Mouse (Mus musculus) neural tube, embryonic 14.5 days (tissue): Measurements from ENCODE around the gene Lrch1. TPM values are rescaled to one million over a fixed set of nuclear protein-coding genes. Genes with fewer than 3 reads are reported as not detected.
A peak's percentile ranks its signal among the peaks of the same experiment; 100 is the strongest.

Experiments used
- ATAC-seq: fragments of 200-750 bp; cut with Nextera tagmentation; 2 replicates; pipeline ENCODE4 v1.8.0; 2017; ENCODE audit warnings: low read depth, mild to moderate bottlenecking, moderate TSS enrichment, moderate library complexity
- H3K27ac ChIP-seq: fragments of 300-500 bp; sonication (generic); 2 replicates; pipeline ENCODE4 v1.5.1; 2014; ENCODE audit warnings: low read depth, mild to moderate bottlenecking, control low read depth, low read length, moderate library complexity, mixed read lengths
- H3K27me3 ChIP-seq: fragments of 300-500 bp; sonication (generic); 2 replicates; pipeline ENCODE4 v1.6.1; 2014; ENCODE audit warnings: low read length; ENCODE audit not compliant: control insufficient read depth, insufficient read depth
- H3K36me3 ChIP-seq: fragments of 300-500 bp; sonication (generic); 2 replicates; pipeline ENCODE4 v1.6.1; 2014; ENCODE audit warnings: low read length, mixed read lengths; ENCODE audit not compliant: control insufficient read depth, insufficient read depth
- H3K4me1 ChIP-seq: fragments of 300-500 bp; sonication (generic); 2 replicates; pipeline ENCODE4 v1.6.1; 2014; ENCODE audit warnings: low read length; ENCODE audit not compliant: control insufficient read depth, insufficient read depth
- H3K4me2 ChIP-seq: fragments of 300-500 bp; sonication (generic); 2 replicates; pipeline ENCODE4 v1.6.1; 2014; ENCODE audit warnings: mild to moderate bottlenecking, low read depth, low read length, control low read depth
- H3K4me3 ChIP-seq: fragments of 300-500 bp; sonication (generic); 2 replicates; pipeline ENCODE4 v1.5.1; 2014; ENCODE audit warnings: low read depth, low read length, control low read depth, mixed read lengths
- H3K9ac ChIP-seq: fragments of 300-500 bp; sonication (generic); replicated peaks from 2 replicates; pipeline ENCODE4 v1.6.1; 2014; ENCODE audit warnings: low read depth, mild to moderate bottlenecking, control low read depth, low read length, mixed read lengths
- H3K9me3 ChIP-seq: fragments of 300-500 bp; sonication (generic); 2 replicates; pipeline ENCODE4 v1.6.1; 2016; ENCODE audit warnings: low read length; ENCODE audit not compliant: control insufficient read depth
- WGBS: fragments of 180-500 bp; shearing (Covaris S2); extraction: QIAGEN DNeasy Blood & Tissue Kit; methylation state at CpG from one replicate; pipeline ENCODE4 v1.1.7; 2014; 5-methylcytosine and 5-hydroxymethylcytosine counted together
- polyA plus RNA-seq: library from polyadenylated mRNA; unstranded; fragments of >200 nt; fragmentation: Nextera tagmentation; extraction: Ambion mirVana; gene quantifications from 2 replicates; pipeline ENCODE4 v1.2.1, GENCODE M21; 2014

The Lrch1 gene
- polyA plus RNA-seq, 1 experiment from 2014 or later: 21.7 TPM

DNA sequence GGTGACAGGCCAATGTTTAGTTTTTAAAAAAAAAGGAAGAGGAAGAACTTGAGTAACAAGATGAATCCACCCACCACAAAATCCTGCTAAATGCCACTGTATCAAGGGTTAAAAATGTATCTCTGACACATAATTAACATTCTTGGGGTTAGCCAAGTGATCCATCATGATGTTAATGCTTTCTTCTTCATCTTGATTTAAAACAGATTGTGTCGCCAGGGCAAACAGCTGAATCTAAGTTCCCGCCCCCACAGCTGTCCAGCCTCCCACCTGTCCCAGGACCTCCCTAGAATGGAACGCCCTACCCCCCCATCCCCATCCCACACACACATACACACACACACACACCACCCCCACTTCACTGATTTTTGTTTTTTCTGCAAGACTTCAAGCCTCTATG lies 64.9 kb downstream of the Lrch1 start:
- H3K4me2 ChIP-seq: no peak overlapping the region
- WGBS: 56% methylated on average over 3 of the region's 3 CpGs
- H3K27ac ChIP-seq: no peak overlapping the region
- H3K36me3 ChIP-seq: no peaks in the 10 kb centered on the region
- H3K4me3 ChIP-seq: no peak overlapping the region
- H3K9ac ChIP-seq: no peak overlapping the region
- H3K4me1 ChIP-seq: peaks cover 26% of the 10 kb centered on the region
- no peaks in the 10 kb centered on the region for H3K27me3 ChIP-seq
- H3K9me3 ChIP-seq: no peaks in the 10 kb centered on the region
- ATAC-seq: no peak

DNA sequence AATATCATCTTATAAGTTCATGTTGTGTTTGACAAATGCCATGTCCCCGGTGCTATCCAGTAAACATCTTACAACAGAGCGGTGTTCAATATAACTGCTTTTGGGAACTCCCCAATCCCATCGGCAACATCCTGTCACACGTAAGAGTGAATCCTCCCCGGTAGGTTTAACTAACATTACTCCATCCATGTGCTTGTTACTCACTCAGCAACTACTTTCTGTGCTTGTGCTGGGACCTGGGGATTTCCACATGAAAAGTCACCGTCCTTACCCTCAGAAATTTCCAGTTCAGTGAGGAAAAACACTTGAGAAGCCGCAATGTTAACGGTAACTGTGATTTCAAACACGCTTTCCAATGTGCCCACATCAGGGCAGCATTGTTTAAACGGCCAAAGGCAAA lies 66.8 kb downstream of the Lrch1 start:
- Histone ChIP-seq H3K36me3 (no peaks in the 10 kb centered on the region), H3K4me2 (no peak overlapping the region), H3K4me1 (peaks cover 15% of the 10 kb centered on the region), H3K9ac (no peak overlapping the region), H3K9me3 (no peaks in the 10 kb centered on the region), H3K27me3 (no peaks in the 10 kb centered on the region), H3K27ac (no peak overlapping the region), H3K4me3 (no peak overlapping the region)
- no peak for ATAC-seq
- WGBS: 67% methylated on average over 10 of the region's 10 CpGs

DNA sequence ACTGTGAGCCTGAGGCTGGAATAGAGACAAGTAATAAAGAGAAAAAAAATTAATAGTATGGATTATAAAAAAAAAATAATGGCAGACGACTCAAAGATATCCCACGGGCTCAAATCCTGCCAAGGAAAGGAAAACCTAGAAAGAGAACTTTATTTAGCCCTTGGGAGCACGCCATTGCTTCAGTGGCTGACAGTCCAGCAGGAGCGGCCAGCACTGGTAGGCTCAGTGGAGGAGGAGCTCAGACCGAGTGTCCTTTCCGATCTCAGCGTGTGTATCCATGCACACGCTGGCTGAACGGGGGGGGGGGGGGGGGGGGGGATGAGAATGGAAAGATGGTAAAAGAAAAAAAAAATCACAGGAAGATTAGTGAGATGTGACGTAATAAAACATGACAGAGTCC lies 68.2 kb downstream of the Lrch1 start:
- no peak overlapping the region for H3K27ac ChIP-seq
- 44% methylated on average over 10 of the region's 10 CpGs for WGBS
- no peaks in the 10 kb centered on the region for H3K9me3 ChIP-seq
- no peak for ATAC-seq
- H3K9ac ChIP-seq: no peak overlapping the region
- no peak overlapping the region for H3K4me2 ChIP-seq
- H3K27me3 ChIP-seq: no peaks in the 10 kb centered on the region
- peaks cover 9% of the 10 kb centered on the region for H3K4me1 ChIP-seq
- no peaks in the 10 kb centered on the region for H3K36me3 ChIP-seq
- H3K4me3 ChIP-seq: no peak overlapping the region

DNA sequence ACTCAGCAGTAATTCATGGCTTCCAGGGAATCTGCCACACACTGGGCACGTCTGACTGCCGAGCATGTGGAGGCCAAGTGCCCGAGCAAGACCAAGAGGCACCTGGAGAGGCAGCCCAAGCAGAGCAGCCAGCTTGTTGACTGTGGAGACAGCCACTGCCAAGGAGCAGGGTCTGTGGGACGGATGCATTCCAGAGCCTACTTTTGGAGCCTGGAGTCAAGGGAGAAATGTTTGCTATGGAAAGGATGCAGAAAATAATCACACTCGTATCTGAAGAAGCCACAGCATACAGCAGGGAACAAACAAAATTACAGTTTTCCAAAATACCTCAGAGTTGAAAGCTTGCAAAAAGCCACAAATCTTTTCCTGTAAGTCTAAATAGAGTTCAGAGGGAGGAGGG lies 70.4 kb downstream of the Lrch1 start:
- Histone ChIP-seq H3K4me1 (peaks cover 2% of the 10 kb centered on the region), H3K4me3 (no peak overlapping the region), H3K36me3 (no peaks in the 10 kb centered on the region), H3K27ac (no peak overlapping the region), H3K4me2 (no peak overlapping the region), H3K9ac (no peak overlapping the region), H3K9me3 (no peaks in the 10 kb centered on the region), H3K27me3 (no peaks in the 10 kb centered on the region)
- WGBS: 39% methylated on average over 5 of the region's 5 CpGs
- no peak for ATAC-seq

DNA sequence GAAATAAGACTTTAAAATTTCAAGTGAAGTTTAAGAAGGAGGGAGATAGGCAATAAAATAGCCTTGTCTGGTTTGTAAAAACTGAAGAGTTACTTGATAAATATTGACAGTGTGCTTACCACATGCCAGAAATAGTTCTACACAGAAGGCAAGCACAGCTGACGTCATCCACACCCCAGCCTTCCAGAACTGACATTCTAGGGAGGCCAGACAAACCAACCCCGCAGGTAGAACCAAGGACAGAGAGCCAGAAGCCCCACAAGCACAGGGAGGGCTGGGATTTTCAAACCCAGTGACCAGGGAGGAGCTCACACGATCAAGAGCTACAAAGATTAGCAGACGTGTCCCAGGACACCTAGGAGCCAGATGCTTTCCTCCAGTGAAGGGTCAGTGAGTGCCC lies 76.5 kb downstream of the Lrch1 start:
- no peak overlapping the region for H3K4me3 ChIP-seq
- H3K4me2 ChIP-seq: no peak overlapping the region
- H3K27me3 ChIP-seq: no peaks in the 10 kb centered on the region
- no peak overlapping the region for H3K27ac ChIP-seq
- ATAC-seq: no peak
- H3K9ac ChIP-seq: no peak overlapping the region
- no peaks in the 10 kb centered on the region for H3K36me3 ChIP-seq
- H3K9me3 ChIP-seq: no peaks in the 10 kb centered on the region
- 75% methylated on average over 4 of the region's 4 CpGs for WGBS
- peaks cover 11% of the 10 kb centered on the region for H3K4me1 ChIP-seq

DNA sequence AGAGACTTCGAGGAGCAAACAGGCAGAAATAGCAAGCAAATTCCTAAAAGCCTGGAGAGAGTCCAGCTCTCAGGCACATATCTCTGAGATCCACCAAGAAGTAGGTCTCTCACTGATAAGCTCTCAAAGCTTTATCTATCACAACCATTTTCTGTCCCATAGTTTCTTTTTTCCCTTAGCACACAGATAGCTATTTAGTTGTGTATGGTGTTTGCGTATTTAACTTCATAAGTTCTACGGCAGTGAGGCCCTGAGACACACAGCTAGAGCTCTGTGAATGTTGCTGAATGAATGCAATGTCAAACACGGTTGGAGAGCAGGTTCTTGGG lies 78.8 kb downstream of the Lrch1 start:
- WGBS: 85% methylated on average over 4 of the region's 4 CpGs

DNA sequence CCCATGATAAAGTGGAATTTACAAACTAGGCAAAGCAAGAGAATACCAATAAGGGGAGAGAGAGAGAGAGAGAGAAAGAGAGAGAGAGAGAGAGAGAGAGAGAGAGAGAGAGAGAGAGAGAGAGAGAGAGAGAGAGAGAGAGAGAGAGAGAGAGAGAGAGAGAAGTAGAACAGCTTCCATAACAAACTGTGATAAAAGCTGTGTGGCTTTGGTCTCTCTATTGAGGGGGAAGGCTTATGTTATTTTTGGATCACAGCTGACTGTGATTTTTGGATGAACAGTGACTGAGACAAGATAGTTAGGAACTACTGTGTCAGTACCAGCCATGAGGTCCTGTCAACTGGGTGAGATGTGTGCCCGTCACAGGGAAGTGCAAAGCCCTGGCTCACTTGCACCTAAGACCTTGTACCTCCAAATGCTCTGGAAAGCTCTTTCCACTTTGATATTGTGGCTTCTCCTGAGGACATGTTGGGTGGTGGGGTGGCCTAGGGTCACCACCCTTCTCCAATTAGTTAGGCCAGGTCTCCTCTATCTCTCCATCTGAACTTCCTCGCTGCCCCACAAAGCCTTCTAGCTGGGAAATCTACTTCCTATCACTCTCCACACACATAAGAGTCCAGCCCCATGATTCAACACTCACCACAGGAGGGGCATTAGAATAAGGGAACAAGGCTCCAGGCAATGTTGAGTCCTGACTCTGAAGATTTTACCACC lies 79.3 kb downstream of the Lrch1 start:
- Histone ChIP-seq H3K36me3 (no peaks in the 10 kb centered on the region), H3K9me3 (no peaks in the 10 kb centered on the region), H3K27me3 (no peaks in the 10 kb centered on the region), H3K9ac (no peak overlapping the region), H3K4me1 (peaks cover 18% of the 10 kb centered on the region), H3K27ac (no peak overlapping the region), H3K4me3 (no peak overlapping the region), H3K4me2 (no peak overlapping the region)
- 92% methylated on average over 2 of the region's 2 CpGs for WGBS
- no peak for ATAC-seq

More for the DNA sequence above, 78.8 kb downstream of the Lrch1 start:
- no peaks in the 10 kb centered on the region for H3K27me3 ChIP-seq
- H3K4me1 ChIP-seq: peaks cover 18% of the 10 kb centered on the region
- no peak overlapping the region for H3K9ac ChIP-seq
- H3K4me3 ChIP-seq: no peak overlapping the region
- no peaks in the 10 kb centered on the region for H3K9me3 ChIP-seq
- ATAC-seq: no peak
- H3K27ac ChIP-seq: no peak overlapping the region
- H3K4me2 ChIP-seq: no peak overlapping the region
- H3K36me3 ChIP-seq: no peaks in the 10 kb centered on the region

DNA sequence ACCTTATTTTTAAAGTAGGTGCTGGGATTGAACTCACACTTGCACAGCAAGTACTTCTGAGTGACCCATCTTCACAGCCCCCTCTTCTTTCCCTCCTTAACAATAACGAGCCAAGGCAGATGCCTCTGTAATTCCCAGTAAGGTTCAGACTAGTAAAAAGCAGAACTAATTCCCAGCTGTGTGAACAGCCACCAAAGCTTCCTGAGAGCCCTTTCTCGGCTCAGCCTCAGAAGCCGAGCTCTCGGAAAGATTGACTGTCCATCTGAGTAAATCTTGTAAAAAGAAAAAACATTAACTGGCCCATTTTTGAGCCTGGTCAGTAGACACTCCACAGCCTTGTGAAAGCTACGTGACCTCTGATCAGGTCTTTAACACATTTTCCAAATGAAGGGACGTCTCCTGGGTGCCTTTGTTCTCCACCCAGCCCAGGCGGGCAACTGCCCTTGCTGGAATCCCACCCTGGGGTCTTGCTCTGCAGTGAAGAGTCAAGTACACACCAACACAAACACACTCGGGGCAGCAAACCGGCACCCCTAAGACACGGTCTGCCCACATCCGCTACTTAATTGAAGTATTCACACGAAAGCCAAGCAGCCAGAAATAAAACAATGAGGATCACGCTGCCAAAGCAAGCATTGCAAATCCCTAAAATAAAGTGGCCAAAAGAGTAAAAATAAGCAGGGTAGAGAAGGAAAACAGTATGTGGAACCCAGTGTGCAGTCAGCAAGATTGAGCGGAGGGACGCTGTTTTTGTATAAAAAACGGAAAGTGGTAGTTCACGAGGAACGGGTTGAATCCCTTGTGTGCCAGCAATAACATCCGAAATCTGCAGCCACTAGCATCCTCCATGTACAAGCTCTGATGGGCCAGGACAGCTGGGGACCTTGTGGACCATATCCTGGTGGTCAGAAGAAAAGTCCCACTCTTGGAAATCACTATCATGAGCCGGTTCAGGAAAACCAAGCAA lies 80.3 kb downstream of the Lrch1 start:
- H3K9me3 ChIP-seq: no peaks in the 10 kb centered on the region
- no peak for ATAC-seq
- H3K9ac ChIP-seq: 0 out of 2 replicates have a peak overlapping the region, but pooled peaks have one; percentile 16
- peak overlapping the region; percentile 36 for H3K4me2 ChIP-seq
- no peak overlapping the region for H3K4me3 ChIP-seq
- 27% methylated on average over 20 of the region's 20 CpGs for WGBS
- H3K27me3 ChIP-seq: no peaks in the 10 kb centered on the region
- 0 out of 2 replicates have a peak overlapping the region, but pooled peaks have one; percentile 22 for H3K27ac ChIP-seq
- peaks cover 18% of the 10 kb centered on the region for H3K4me1 ChIP-seq
- H3K36me3 ChIP-seq: no peaks in the 10 kb centered on the region

DNA sequence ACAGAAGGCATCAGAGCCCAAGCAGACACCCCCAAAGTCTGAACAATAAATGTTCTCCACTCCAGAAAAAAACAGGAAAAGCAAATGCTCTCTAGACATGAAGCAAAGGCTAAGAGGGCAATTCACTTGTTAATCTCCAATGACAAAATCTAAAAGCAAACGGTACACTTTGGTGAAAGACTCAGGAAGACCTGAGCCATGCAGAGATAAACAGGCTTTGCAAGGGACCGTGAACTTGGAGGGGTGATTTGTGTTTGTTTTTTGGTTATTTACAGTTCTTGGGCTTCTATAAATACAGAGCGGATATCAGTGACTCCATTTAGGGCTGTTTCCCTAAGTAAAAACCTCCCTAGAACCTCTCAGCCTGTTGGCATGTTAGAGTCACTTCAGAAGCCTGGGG lies 81.9 kb downstream of the Lrch1 start:
- Histone ChIP-seq H3K27ac (no peak overlapping the region), H3K4me1 (peaks cover 18% of the 10 kb centered on the region), H3K27me3 (no peaks in the 10 kb centered on the region), H3K9me3 (no peaks in the 10 kb centered on the region), H3K9ac (no peak overlapping the region), H3K4me2 (no peak overlapping the region), H3K36me3 (no peaks in the 10 kb centered on the region), H3K4me3 (no peak overlapping the region)
- ATAC-seq: no peak
- 65% methylated on average over 3 of the region's 3 CpGs for WGBS
